Mouse (Mus musculus): ENCODE measurements around the gene Olfr656.

DNA sequence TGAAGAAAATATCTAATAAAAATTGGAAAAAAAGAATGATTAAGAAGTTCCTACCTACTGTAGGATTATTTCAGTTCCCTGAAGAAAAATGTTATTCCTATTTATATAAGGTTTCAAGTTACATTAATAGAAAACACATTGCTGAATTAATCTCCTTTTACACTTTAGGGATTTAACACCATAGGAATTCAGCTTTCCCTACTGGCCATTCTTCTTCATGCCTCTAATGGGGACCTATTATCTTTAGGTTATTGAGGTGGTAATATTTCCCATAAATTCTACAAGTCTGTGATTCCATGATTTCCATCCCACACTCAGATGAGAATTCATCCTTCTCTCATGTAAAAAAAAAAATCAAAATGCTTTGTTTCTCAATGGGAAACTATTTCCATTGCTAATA, 10.7 kb downstream of the Olfr656 start, which contains the start of gene Olfr657:
- TF ChIP-seq CTCF (IDR thresholded peaks at IDR 0.05; ENCODE audit: low read depth, low read length) (no peak), POLR2A (IDR thresholded peaks at IDR 0.05; ENCODE audit: borderline replicate concordance, low read depth, low read length) (no peak)

Measured in bone marrow macrophage, adult 2 months (primary cell).